Mouse (Mus musculus) layer of hippocampus, adult 11-12 months (tissue): ENCODE measurements around the gene Tmem265.
A peak's percentile ranks its signal among the peaks of the same experiment; 100 is the strongest.

Experiments used
- DNase-seq: peaks from one replicate; pipeline ENCODE4 v3.0.0; 2022; ENCODE audit warnings: low spot score

The Tmem265 gene

GRCm38 (mm10) chr7:127561340-127561858, at the start of gene Tmem265:
Gene Tmem265 (plus strand): TSS chr7:127561390.
- DNase-seq, result no peak

GRCm38 (mm10) chr7:127511808-127512230, 49.4 kb upstream of the Tmem265 start, which contains the start of gene Srcap:
Gene Srcap (plus strand): TSS chr7:127511983.
- peak; percentile 97 for DNase-seq

GRCm38 (mm10) chr7:127512231-127513015, 48.8 kb upstream of the Tmem265 start:
- peak; percentile 90 for DNase-seq

GRCm38 (mm10) chr7:127513016-127513390, 48.2 kb upstream of the Tmem265 start:
- DNase-seq, result peak; percentile 22

GRCm38 (mm10) chr7:127513781-127514180, 47.4 kb upstream of the Tmem265 start:
- DNase-seq, result no peak

- DNase-seq, result no peak
These were observed 45.3 kb upstream of the Tmem265 start for GRCm38 (mm10) chr7:127515846-127516245.

GRCm38 (mm10) chr7:127516344-127516743, 44.8 kb upstream of the Tmem265 start:
- no peak for DNase-seq

- DNase-seq, result no peak
These were observed 41.9 kb upstream of the Tmem265 start, which contains the start of gene Gm42715 for GRCm38 (mm10) chr7:127519284-127519683. Gene Gm42715 (plus strand): TSS chr7:127519584.

- no peak for DNase-seq
These were observed 19.5 kb upstream of the Tmem265 start for GRCm38 (mm10) chr7:127541671-127542070.

- DNase-seq, result no peak
These were observed 11.9 kb upstream of the Tmem265 start for GRCm38 (mm10) chr7:127549116-127549835.

GRCm38 (mm10) chr7:127551558-127551957, 9.6 kb upstream of the Tmem265 start:
- DNase-seq, result no peak

- DNase-seq, result no peak
These were observed 610 bp upstream of the Tmem265 start for GRCm38 (mm10) chr7:127560580-127560979.

GRCm38 (mm10) chr7:127564381-127565150, 3.4 kb downstream of the Tmem265 start:
- DNase-seq, result no peak

- peak; percentile 95 for DNase-seq
These were observed 11.8 kb downstream of the Tmem265 start, which contains the start of gene Phkg2 for GRCm38 (mm10) chr7:127572895-127573471. Gene Phkg2 (plus strand): TSS chr7:127573340.

- DNase-seq, result no peak
These were observed 12.4 kb downstream of the Tmem265 start for GRCm38 (mm10) chr7:127573503-127574008.

- DNase-seq, result no peak
These were observed 12.9 kb downstream of the Tmem265 start for GRCm38 (mm10) chr7:127574115-127574514.

GRCm38 (mm10) chr7:127583260-127583659, 22.1 kb downstream of the Tmem265 start:
- DNase-seq, result no peak

GRCm38 (mm10) chr7:127585031-127585430, 23.8 kb downstream of the Tmem265 start:
- no peak for DNase-seq

GRCm38 (mm10) chr7:127586149-127586548, 25.0 kb downstream of the Tmem265 start:
- DNase-seq, result no peak

GRCm38 (mm10) chr7:127587196-127587595, 26.0 kb downstream of the Tmem265 start:
- DNase-seq, result no peak
